Mouse (Mus musculus) T-helper 1 cell (primary cell): ENCODE results near the gene 0610012G03Rik.

Experiments used
- in situ Hi-C: fragments of 300-600 bp; cut with MboI, MseI; formaldehyde crosslinking; loops from one replicate; pipeline ENCODE4 v1.15.1; 2025; ENCODE audit warnings: high pct_unique_total_duplicates

Gene 0610012G03Rik

DNA sequence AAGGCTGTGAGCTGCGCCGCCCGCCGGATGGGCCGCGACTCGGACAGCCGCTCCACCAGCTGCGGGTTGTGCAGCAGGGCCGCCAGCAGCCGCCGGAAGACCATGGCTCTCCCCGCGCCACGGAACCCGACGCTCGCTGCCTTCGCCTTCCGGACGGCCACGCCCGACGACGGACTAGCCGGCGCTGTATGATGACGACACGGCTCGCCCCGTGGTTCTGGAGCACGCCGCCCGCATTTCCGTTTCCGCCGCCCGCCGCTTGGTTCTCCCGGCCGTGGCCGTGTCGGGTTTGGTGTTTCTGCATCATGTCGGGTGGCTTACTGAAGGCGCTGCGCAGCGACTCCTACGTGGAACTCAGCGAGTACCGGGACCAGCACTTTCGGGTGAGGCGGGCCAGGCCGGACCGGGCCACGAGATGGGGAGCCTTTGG lies at the start of gene 0610012G03Rik, which contains the start of gene Ncbp2:
Gene 0610012G03Rik, minus strand, starts transcription at position 150 of the 430 bp plus-strand sequence.
Gene Ncbp2, plus strand, starts transcription at position 169 of the 430 bp plus-strand sequence.
- in situ Hi-C loops: loop anchor here (5.0 kb wide), 1 partner anchor 54 kb away; the partner anchor contains the start of gene Senp5

DNA sequence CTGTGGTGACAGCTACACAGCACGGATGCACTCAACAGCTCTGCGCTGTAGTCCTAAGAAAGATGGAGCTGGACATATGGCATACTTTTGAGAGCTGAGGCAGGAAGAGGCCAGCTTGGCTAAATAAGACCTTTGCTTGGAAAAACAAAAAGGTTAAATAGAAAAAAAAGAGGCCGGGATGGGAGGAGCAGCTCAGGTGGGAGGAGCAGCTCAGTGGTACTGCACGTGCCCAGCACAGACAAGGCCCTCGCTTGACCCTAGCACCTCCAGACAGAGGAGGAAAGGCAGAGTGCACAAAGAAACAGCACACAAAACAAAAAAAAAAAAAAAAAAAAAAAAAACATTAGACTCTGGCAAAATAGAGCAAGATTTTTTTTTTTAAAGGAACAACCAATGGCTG lies 48.1 kb upstream of the 0610012G03Rik start:
- in situ Hi-C loops: no loop called here

DNA sequence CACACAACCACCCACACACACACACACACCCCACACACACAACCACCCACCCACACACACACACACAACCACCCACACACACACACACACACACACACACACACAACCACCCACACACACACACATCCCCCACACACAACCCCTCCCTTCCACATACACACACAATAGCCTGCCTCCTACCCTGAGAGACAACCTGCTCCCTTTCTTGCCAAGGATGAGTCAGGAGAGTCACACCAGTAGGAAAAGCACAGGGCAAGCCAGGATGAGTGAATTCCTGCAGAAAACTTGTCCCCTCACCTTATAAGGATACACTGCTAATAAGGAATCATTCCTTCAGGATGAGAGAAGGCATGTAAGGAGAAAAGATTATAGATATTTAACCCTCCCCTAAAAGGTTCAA lies 45.7 kb upstream of the 0610012G03Rik start:
- in situ Hi-C loops: no loop called here

DNA sequence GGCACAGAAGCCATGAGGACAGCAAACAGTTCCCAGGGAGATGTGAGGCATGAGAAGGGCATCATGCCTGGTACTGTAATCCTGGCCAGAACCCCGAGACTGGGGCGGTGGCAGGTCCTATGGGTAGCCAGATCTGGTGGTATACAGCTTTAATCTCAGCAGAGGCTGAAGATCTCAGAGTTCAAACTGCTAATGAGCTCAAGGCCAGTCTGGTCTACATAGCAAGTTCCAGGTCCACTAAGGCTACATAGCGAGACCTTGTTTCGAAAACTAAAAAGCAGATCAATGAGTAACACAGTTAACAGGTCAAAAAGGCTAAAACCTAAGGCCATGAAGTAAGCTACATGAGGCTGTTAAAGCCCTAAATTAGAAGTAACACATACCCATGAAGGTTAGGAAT lies 44.9 kb upstream of the 0610012G03Rik start:
- in situ Hi-C loops: no loop called here

DNA sequence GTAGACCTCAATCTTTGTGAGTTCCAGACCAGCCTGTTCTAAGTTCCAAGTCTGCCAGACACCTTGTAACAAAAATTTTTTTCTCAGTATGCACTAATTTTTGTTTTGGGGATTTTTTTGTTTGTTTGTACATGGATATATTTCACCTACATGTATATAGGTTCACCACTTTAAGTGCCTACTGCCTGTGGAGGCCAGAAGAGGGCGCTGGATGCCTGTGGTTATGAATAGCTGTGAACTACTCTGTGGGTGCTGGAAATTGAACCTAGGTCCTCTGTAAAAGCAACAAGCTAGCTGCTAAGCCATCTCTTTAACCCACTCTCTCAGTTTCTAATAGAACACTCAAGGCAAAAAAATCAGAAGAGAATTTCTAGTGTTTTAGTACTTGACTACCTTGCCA lies 43.7 kb upstream of the 0610012G03Rik start:
- in situ Hi-C loops: no loop called here

DNA sequence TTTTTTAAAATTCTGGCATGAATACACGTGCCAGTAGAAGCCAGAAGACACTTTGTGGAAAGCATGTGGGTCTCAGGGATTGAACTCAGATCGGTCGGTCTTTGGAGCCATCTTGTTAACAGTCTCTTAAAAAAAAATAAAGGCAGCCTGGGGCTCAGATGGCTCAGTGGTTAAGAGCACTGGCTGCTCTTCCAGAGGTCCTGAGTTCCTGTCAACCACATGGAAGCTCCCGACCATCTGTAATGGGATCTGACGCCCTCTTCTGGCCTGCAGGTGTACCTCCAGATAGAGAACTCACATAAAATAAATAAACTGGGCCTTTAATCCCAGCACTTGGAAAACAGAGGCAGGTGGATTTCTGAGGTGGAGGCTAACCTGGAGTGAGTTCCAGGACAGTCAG lies 32.7 kb upstream of the 0610012G03Rik start:
- in situ Hi-C loops: no loop called here

DNA sequence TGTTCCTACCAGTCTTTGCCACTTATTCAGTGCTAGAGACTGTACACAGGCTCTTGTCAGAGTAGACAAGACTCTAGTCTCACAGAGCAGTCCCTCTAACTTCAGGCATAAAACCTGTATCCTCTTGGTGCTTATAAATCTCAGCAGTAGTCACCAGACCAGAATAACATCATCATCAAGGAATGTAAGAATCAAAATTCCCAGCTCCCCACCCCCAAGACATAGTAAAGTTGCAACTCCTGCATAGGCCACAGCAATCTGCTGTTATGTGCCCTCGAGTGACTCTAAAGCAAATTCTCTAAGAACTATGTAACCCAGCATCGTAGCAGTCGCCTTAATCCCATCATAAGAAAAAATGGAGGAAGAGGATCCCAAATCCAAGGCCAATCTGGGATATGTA lies 31.2 kb upstream of the 0610012G03Rik start:
- in situ Hi-C loops: no loop called here

DNA sequence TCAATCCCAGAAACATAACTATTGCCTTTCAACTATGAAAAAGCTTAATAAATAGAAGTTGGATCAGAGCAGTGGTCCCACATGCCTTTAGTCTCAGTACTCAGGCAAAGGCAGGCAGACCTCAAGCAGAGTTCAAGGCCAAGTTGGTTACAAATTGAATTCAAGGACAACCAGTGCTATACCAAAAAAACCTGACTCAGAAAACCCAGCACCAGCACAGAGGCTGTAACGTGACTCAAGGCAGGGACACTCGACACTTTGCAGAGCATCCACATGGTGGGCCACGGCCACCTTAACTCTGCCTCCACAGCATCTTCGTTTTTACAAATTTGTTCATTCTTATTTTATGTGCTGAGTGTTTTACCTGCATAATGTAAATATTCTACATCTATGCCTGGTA lies 27.0 kb upstream of the 0610012G03Rik start:
- in situ Hi-C loops: no loop called here

DNA sequence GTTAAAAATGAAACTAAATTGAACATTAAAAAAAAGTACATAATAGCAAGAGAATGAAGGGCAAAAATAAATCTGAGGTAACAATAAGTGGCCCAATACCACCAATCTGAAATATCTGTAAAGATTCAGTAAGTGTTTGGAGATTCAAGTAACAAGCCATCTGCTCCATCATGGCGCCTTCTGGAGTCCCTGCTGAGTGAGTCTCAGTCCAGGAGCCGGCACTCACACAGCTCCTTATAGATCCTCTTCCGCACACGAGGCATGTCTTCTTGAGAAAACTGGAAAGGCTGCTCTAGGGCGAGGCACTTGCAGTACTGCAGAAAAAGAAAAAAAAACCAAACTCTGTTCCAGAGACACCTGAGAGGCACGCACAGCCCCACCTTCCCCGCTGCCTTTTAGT lies 14.9 kb upstream of the 0610012G03Rik start:
- in situ Hi-C loops: no loop called here

DNA sequence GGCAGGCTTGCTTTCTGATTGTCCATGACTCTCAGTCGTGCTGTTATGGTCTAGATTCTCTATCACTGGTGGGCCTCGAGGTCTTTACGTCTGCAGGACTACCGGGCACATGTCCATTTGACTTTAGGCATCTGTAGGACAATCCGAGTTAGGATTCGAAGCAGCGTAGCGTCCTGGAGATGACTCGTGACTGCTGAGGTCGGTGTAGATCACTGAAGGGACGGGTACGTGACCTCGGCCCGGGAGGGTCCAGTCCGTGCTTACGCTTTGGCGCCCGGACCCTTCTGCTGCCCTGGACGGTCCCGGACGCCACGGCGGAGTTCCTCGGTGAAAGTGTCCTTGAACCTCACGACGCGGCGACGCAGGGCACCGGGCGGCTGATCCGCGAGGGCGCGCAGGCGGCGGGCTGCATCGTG lies 385 bp downstream of the 0610012G03Rik start:
- in situ Hi-C loops: loop anchor here (5.0 kb wide), 1 partner anchor 54 kb away; the partner anchor contains the start of gene Senp5

DNA sequence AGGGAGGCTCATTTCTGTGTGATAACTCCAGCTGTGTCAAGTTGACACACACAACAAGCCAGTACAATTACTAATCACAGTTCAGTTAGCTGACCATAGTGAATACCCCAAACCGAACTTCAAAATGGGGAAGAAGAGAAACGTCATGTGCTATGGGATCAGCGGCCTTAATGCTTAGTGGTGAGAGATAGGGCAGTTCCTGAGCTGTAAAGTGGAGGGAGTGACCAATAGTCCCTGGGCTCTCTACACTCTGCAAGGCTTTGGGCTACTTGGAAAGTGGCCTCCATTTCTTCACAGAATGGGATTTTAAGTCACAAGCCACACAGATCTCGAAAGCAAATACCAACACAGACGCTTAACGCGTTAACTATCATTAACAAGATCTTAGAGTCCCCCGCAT lies 961 bp downstream of the 0610012G03Rik start:
- in situ Hi-C loops: loop anchor here (5.0 kb wide), 1 partner anchor 55 kb away; the partner anchor contains the start of gene Senp5

DNA sequence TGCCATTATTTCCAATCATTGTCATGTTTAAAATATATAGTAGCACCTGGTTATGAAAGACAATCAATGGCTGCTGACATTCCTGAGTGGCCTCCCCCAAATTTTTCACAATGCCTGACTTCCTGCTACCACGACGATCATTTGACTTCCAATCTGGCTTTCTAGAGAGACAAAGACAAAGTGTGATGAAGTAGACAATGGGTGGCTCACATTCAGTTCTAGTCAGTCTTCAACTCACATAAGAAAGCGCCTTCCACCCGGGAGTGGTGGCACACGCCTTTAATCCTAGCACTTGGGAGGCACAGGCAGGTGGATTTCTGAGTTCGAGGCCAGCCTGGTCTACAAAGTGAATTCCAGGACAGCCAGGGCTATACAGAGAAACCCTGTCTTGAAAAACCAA lies 2.3 kb downstream of the 0610012G03Rik start:
- in situ Hi-C loops: loop anchor here (5.0 kb wide), 1 partner anchor 56 kb away; the partner anchor contains the start of gene Senp5

DNA sequence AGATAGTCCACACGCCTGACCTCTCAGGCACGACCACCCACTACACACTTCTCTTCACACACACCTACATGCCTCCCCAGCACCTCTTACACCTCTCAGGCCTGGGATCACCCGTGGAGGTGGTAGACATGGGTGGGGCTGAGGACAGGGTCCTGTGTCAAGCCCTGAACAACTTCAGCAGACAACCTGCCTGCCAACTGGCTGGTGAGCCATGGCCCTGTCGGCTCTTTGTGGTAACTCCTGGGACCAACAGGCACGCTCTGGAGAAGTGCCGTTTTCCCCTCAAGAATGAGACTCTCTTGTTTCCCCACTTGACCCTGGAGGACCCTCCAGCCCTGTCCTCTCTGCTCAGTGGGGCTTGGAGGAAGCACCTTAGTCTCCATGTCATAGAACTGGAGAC lies 2.9 kb downstream of the 0610012G03Rik start:
- in situ Hi-C loops: loop anchor here (5.0 kb wide), 1 partner anchor 57 kb away; the partner anchor contains the start of gene Senp5

DNA sequence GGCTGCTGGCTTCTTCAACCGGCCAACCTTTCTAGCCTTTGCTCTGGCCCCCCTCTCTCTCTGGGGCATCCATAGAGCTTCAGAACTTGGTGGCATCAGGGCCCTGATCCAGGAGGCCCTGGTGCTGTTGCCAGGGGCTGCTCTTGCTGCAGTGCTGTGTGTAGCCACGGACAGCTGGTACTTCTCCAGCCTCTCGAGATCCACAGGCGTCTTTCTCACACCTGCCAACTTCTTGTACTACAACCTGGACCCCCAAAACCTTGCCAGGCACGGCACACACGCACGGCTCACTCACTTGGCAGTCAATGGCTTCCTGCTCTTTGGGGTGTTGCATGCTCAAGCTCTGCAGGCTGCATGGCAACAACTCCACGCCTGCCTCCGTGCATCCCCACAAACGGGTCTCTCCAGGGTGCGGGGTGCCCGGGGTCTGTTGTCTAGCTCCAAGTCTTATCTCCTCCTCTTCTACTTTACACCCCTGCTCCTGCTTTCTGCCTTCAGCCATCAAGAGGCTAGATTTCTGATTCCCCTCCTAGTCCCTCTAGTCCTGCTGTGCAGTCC lies 3.5 kb downstream of the 0610012G03Rik start:
- in situ Hi-C loops: loop anchor here (5.0 kb wide), 1 partner anchor 58 kb away; the partner anchor contains the start of gene Senp5

DNA sequence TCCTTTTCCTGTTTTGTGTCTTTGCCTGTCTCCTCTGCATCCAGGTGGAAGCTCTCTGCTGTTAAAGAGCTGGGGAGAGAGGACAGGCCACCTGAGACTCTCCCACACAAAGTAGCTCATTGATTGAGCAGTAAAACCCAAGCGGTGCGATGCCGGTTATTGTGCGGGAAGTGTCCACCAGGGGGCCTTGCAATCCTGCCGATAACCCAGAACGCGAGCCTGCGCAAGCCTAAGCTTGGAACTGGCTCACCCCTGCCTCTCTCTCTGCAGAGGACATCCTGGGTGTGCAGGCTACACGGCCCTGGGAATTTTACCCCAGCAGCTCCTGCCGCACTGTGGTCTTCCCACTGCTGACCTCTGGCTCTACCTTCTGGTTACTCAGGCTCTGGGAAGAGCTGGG lies 4.3 kb downstream of the 0610012G03Rik start:
- in situ Hi-C loops: no loop called here

DNA sequence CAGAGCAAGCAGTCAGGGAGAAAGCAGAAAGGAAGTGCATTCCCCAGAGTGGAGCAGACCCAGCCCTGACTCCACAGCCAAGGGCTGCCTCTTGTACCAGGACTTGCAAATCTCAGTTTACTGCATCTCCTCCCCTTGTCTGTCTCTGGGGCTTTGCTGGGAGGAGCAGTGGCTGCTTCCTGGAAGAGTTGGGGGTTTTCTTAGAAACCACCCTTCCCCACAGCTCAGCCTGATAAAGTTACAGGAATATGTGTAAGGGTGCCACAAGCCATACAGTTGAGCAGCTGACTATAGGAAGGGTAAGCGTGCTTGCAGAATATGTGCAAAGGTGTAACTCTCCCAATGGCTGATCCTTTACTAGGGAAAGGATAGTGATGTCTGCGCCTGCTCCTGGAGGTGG lies 7.7 kb downstream of the 0610012G03Rik start:
- in situ Hi-C loops: no loop called here

DNA sequence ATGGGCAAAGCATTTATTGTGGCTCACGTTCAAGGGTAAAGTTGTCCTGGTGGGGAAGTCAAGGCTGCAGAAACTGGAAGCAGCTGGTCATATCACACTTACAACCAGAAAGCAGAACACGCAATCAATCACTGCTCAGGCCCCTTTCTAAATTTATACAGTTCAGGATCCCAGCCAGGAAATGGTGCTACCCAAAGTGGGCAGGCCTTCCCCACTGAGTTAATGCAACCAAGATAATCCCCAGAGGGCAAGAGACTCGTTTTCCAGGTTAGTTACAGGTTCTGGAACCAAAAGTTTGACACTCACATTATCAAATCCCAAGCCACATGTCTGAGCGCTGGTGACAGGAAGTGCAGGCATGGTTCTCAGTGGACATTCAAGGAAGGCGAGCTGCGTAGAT lies 9.4 kb downstream of the 0610012G03Rik start:
- in situ Hi-C loops: loop anchor here (10.0 kb wide), 1 partner anchor 1834 kb away; no protein-coding TSS in a partner anchor

DNA sequence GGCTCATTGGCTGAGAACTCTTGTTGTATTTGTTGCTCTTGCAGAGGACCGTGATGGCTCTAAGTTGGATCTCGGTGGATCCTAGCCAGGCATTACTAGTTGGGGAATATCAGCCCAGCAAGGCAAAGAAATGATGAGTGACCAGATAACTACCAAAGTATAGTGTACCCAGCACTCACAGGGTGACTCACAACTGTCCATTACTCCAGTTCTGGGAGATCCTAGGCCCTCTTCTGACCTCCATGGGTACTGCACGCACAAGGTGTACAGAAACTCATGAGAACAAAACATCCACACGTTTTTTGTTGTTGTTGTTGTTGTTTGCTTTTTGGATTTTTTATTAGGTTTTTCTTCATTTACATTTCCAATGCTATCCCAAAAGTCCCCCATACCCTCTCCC lies 11.7 kb downstream of the 0610012G03Rik start:
- in situ Hi-C loops: loop anchor here (10.0 kb wide), 1 partner anchor 1832 kb away; no protein-coding TSS in a partner anchor

DNA sequence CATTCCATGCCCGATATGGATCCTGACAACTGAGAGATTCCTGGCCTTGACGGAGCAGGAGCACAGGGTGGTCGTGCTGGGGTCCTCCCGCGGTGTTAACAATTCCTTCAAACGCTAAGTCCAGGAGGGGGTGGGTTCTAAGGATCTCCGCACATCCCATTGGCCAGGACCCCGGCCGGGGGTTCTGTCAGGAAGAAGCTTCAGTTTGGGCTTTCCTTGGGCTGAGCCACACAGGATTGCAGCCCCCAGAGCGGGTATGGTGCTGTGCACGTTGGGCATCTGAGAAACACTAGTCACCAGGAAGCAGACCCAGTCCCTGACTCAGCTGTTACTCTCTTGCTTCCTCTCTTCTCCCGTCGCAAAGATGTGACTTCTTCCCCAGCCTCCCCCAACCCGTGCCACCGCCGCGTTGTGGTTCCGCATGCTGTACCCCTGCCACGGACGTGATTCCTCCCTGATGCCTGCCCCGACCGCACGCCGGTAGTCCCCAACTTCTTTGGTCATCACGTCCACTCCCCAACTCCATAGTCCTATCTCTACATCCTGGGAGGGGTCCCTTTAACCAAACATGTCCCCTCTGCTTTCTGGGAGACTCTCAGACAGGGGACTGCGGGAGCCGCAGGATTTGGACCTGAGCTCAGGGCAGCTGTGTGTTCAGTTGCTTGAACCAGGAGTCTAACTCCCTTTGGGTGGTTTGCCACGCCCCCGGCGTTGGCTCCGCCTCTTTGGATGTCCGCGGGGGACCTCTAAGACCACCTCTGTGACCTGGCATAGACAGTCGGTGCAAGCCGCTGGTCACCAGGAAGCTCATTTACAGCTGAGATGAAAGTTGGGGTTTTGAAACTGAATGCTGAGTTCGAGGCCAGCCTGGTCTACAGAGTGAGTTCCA lies 13.0 kb downstream of the 0610012G03Rik start:
- in situ Hi-C loops: loop anchor here (10.0 kb wide), 1 partner anchor 1831 kb away; no protein-coding TSS in a partner anchor

DNA sequence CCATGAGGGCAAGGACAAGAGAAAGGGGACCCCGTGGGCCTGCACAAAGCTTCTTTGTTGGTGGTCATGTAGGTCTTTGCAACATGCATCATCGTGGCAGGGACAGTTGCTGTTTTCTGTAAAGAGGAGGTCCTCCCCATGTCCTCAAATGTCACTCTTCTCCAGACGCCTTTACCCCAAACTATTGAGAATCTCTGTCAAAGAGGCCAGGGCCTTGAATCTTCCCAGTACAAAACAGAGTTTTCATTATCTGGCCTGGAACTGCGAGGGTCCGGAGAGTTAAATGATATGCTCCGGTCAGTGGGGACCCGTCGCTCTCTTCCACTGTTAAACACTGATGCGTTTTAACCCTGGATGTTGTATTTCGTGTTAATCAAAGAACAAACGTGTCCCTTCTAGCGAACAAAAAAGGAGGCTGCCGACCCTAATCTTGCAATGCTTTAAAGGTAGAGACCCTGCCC lies 13.7 kb downstream of the 0610012G03Rik start:
- in situ Hi-C loops: loop anchor here (10.0 kb wide), 1 partner anchor 1830 kb away; no protein-coding TSS in a partner anchor

DNA sequence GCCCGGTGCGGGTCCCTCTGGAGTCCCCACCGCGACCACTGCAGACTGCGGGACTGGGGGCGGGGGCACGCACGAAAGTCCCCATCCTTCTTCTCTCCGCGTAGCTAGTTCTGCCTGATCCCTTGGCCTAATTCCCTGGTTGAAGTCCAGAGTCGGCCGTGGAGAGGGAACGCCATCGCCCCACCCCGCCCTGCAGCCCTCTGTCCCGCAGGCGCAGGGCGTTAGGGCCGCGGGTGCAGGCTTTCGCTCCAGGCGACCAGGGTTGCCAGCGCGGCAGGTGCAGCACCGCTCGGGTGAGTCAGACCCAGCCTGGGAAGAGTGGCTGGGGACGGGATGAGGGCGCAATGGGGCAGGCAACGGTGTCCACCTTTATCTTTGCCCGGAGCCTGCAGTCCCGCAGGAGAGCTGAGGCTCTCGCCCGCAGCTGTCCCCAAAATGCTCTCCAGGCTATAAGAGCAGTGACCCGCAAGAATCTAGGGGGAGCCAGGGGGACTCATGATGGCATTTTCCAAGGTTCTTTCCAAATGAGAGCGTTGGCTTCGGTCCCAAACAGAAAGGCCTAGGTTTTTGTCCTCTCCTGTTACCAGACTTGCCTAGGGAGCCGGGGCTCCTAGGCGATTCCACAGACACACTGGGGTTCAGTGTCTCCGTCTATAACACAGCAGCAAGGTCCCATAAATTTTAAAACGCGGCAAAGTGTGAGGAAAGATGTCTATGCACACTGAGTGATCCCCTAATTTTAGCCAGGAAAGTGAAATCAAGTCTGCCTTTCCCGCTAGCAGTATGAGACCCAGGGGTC lies 14.3 kb downstream of the 0610012G03Rik start, which contains the start of gene Pigz:
Gene Pigz, plus strand, starts transcription at position 101 of the 799 bp plus-strand sequence.
- in situ Hi-C loops: loop anchor here (10.0 kb wide), 1 partner anchor 1829 kb away; no protein-coding TSS in a partner anchor
